Mouse (Mus musculus) liver, embryonic 16.5 days (tissue): ENCODE measurements around the gene Dnajc30. TPM values are rescaled to one million over a fixed set of nuclear protein-coding genes. Genes with fewer than 3 reads are reported as not detected.

Source experiments
- ATAC-seq: fragments of 200-750 bp; cut with Nextera tagmentation; 2 replicates; pipeline ENCODE4 v1.8.0; 2017; ENCODE audit warnings: low read depth, mild to moderate bottlenecking, moderate number of reproducible peaks, moderate library complexity
- H3K27ac ChIP-seq: fragments of 300-500 bp; sonication (generic); 2 replicates; pipeline ENCODE4 v1.5.1; 2014; ENCODE audit warnings: mild to moderate bottlenecking, low read length
- H3K27me3 ChIP-seq: fragments of 300-500 bp; sonication (generic); 2 replicates; pipeline ENCODE4 v1.6.1; 2014; ENCODE audit warnings: low read depth, low read length, mixed read lengths; ENCODE audit not compliant: control insufficient read depth, insufficient read depth
- H3K36me3 ChIP-seq: fragments of 300-500 bp; sonication (generic); 2 replicates; pipeline ENCODE4 v1.6.1; 2014; ENCODE audit warnings: mild to moderate bottlenecking; ENCODE audit not compliant: control insufficient read depth, insufficient read depth
- H3K4me1 ChIP-seq: fragments of 300-500 bp; sonication (generic); 2 replicates; pipeline ENCODE4 v1.6.1; 2014; ENCODE audit warnings: low read depth, low read length, mixed read lengths; ENCODE audit not compliant: control insufficient read depth
- H3K4me2 ChIP-seq: fragments of 300-500 bp; sonication (generic); 2 replicates; pipeline ENCODE4 v1.6.1; 2014; ENCODE audit warnings: low read depth, low read length, mixed read lengths
- H3K4me3 ChIP-seq: fragments of 300-500 bp; sonication (generic); 2 replicates; pipeline ENCODE4 v1.5.1; 2014; ENCODE audit warnings: low read depth, mild to moderate bottlenecking, low read length
- H3K9ac ChIP-seq: fragments of 300-500 bp; sonication (generic); 2 replicates; pipeline ENCODE4 v1.6.1; 2014; ENCODE audit warnings: low read depth, low read length
- H3K9me3 ChIP-seq: fragments of 300-500 bp; sonication (generic); replicated peaks from 2 replicates; pipeline ENCODE4 v1.6.1; 2016; ENCODE audit warnings: low read length; ENCODE audit not compliant: control insufficient read depth
- WGBS: fragments of 180-500 bp; shearing (Covaris S2); extraction: QIAGEN DNeasy Blood & Tissue Kit; methylation state at CpG from one replicate; pipeline ENCODE4 v1.1.7; 2014; ENCODE audit not compliant: insufficient replicate concordance; 5-methylcytosine and 5-hydroxymethylcytosine counted together
- polyA plus RNA-seq: library from polyadenylated mRNA; unstranded; fragments of >200 nt; fragmentation: Nextera tagmentation; extraction: Ambion mirVana; gene quantifications from 2 replicates; pipeline ENCODE4 v1.2.1, GENCODE M21; 2015

The Dnajc30 gene
- polyA plus RNA-seq, 1 experiment from 2014 or later, result 15.2 TPM

GRCm38 (mm10) chr5:135086871-135087270, 22.9 kb downstream of the Dnajc30 start:
- H3K36me3 ChIP-seq, result no peaks in the 10 kb centered on the region
- no peak overlapping the region for H3K4me2 ChIP-seq
- H3K4me1 ChIP-seq, result no peaks in the 10 kb centered on the region
- peaks cover 34% of the 10 kb centered on the region for H3K27me3 ChIP-seq
- no peak overlapping the region for H3K4me3 ChIP-seq
- no peak overlapping the region for H3K9ac ChIP-seq
- no peak overlapping the region for H3K27ac ChIP-seq
- ATAC-seq, result no peak
- no peaks in the 10 kb centered on the region for H3K9me3 ChIP-seq
- 48% methylated on average over 4 of the region's 4 CpGs for WGBS

- no peaks in the 10 kb centered on the region for H3K9me3 ChIP-seq
- H3K9ac ChIP-seq, result no peak within 1 kb of the TSS
- 0 out of 2 replicates have a peak within 1 kb of the TSS, but pooled peaks have one; percentile 25 for H3K4me2 ChIP-seq
- peaks cover 38% of the 10 kb centered on the region for H3K27me3 ChIP-seq
- no peak within 1 kb of the TSS for H3K27ac ChIP-seq
- WGBS, result 5% methylated on average over 39 of the region's 39 CpGs
- ATAC-seq, result no peak
- no peak within 1 kb of the TSS for H3K4me3 ChIP-seq
- H3K36me3 ChIP-seq, result no peaks in the 10 kb centered on the region
- H3K4me1 ChIP-seq, result no peaks in the 10 kb centered on the region
These were observed 25.7 kb downstream of the Dnajc30 start, which contains the start of gene Mlxipl for GRCm38 (mm10) chr5:135089653-135090052. Mlxipl (plus strand) TSS chr5:135089890.

GRCm38 (mm10) chr5:135100981-135101380, 37.0 kb downstream of the Dnajc30 start:
- no peak for ATAC-seq
- no peak overlapping the region for H3K9ac ChIP-seq
- H3K27ac ChIP-seq, result no peak overlapping the region
- H3K36me3 ChIP-seq, result no peaks in the 10 kb centered on the region
- H3K9me3 ChIP-seq, result no peaks in the 10 kb centered on the region
- no peaks in the 10 kb centered on the region for H3K4me1 ChIP-seq
- peaks cover 13% of the 10 kb centered on the region; the same call in 1 of the 2 replicates for H3K27me3 ChIP-seq
- 36% methylated on average over 1 of the region's 1 CpGs for WGBS
- H3K4me3 ChIP-seq, result no peak overlapping the region
- H3K4me2 ChIP-seq, result no peak overlapping the region

- WGBS, result 50% methylated on average over 11 of the region's 11 CpGs
- Histone ChIP-seq H3K36me3 (no peaks in the 10 kb centered on the region), H3K9ac (no peak overlapping the region), H3K4me1 (peaks cover 5% of the 10 kb centered on the region; the same call in 1 of the 2 replicates), H3K27ac (no peak overlapping the region), H3K4me3 (no peak overlapping the region), H3K27me3 (peaks cover 35% of the 10 kb centered on the region), H3K4me2 (no peak overlapping the region), H3K9me3 (no peaks in the 10 kb centered on the region)
- no peak for ATAC-seq
These were observed 40.1 kb downstream of the Dnajc30 start for GRCm38 (mm10) chr5:135103999-135104660.

- Histone ChIP-seq H3K9ac (peak overlapping the region; percentile 58), H3K27ac (peak overlapping the region; percentile 29; the same call in 1 of the 2 replicates), H3K27me3 (peaks cover 35% of the 10 kb centered on the region), H3K4me2 (peak overlapping the region; percentile 60), H3K9me3 (no peaks in the 10 kb centered on the region), H3K4me1 (peaks cover 5% of the 10 kb centered on the region; the same call in 1 of the 2 replicates), H3K4me3 (peak overlapping the region; percentile 60), H3K36me3 (no peaks in the 10 kb centered on the region)
- 1% methylated on average over 47 of the region's 48 CpGs for WGBS
- ATAC-seq, result peak; percentile 62
These were observed 42.8 kb downstream of the Dnajc30 start for GRCm38 (mm10) chr5:135106758-135107256.

- WGBS, result 7% methylated on average over 39 of the region's 40 CpGs
- Histone ChIP-seq H3K36me3 (no peaks in the 10 kb centered on the region), H3K4me1 (peaks cover 5% of the 10 kb centered on the region; the same call in 1 of the 2 replicates), H3K4me2 (peak overlapping the region; percentile 60), H3K9ac (peak overlapping the region; percentile 58; the same call in 1 of the 2 replicates), H3K27me3 (peaks cover 35% of the 10 kb centered on the region), H3K9me3 (no peaks in the 10 kb centered on the region), H3K4me3 (peak overlapping the region; percentile 60), H3K27ac (peak overlapping the region; percentile 60)
- ATAC-seq, result peak; percentile 82
These were observed 43.8 kb downstream of the Dnajc30 start for GRCm38 (mm10) chr5:135107521-135108501.

GRCm38 (mm10) chr5:135109017-135109416, 45.0 kb downstream of the Dnajc30 start:
- no peaks in the 10 kb centered on the region for H3K9me3 ChIP-seq
- WGBS, result 37% methylated on average over 6 of the region's 6 CpGs
- H3K36me3 ChIP-seq, result no peaks in the 10 kb centered on the region
- ATAC-seq, result no peak
- peak overlapping the region; percentile 31 for H3K4me2 ChIP-seq
- H3K4me1 ChIP-seq, result peaks cover 5% of the 10 kb centered on the region; the same call in 1 of the 2 replicates
- H3K4me3 ChIP-seq, result no peak overlapping the region
- H3K9ac ChIP-seq, result no peak overlapping the region
- H3K27ac ChIP-seq, result no peak overlapping the region
- H3K27me3 ChIP-seq, result peaks cover 30% of the 10 kb centered on the region

GRCm38 (mm10) chr5:135109426-135109825, 45.4 kb downstream of the Dnajc30 start:
- Histone ChIP-seq H3K27me3 (peaks cover 30% of the 10 kb centered on the region), H3K9ac (no peak overlapping the region), H3K36me3 (no peaks in the 10 kb centered on the region), H3K4me2 (no peak overlapping the region), H3K27ac (no peak overlapping the region), H3K4me1 (peaks cover 5% of the 10 kb centered on the region; the same call in 1 of the 2 replicates), H3K9me3 (no peaks in the 10 kb centered on the region), H3K4me3 (no peak overlapping the region)
- WGBS, result 71% methylated on average over 3 of the region's 3 CpGs
- no peak for ATAC-seq
